Mouse (Mus musculus): ENCODE results near the gene Tnfrsf11a.

- TF ChIP-seq CTCF (IDR thresholded peaks at IDR 0.05; ENCODE audit: low read depth): no peak
- TF ChIP-seq EP300 (IDR thresholded peaks at IDR 0.05; ENCODE audit: low read depth): no peak
These were observed 15.2 kb downstream of the Tnfrsf11a start for GRCm38 (mm10) chr1:105795705-105796104.

All from heart, postnatal 0 days (tissue).